Mouse (Mus musculus): Measurements from ENCODE around the gene Faf1.

GRCm38 (mm10) chr4:109904487-109904886 lies 228.1 kb downstream of the Faf1 start:
- no peak for TF ChIP-seq EP300 (IDR thresholded peaks at IDR 0.05)
- no peak for TF ChIP-seq CTCF (IDR thresholded peaks at IDR 0.05)

Measured in lung, postnatal 0 days (tissue).